Mouse (Mus musculus) cerebellum, postnatal 10 days (tissue): ENCODE data around the gene Pi4k2b.
"Not testable (repeated sequence)": the region's sequence is repeated elsewhere in the genome, so short reads cannot be mapped to it uniquely, and the experiment has no call there.

Source experiments
- DNase-seq, 2 experiments: peaks; one replicate each; pipeline ENCODE4 v3.0.0; 2021; ENCODE audit warnings: mixed read lengths in 2 of 2

The Pi4k2b gene

DNA sequence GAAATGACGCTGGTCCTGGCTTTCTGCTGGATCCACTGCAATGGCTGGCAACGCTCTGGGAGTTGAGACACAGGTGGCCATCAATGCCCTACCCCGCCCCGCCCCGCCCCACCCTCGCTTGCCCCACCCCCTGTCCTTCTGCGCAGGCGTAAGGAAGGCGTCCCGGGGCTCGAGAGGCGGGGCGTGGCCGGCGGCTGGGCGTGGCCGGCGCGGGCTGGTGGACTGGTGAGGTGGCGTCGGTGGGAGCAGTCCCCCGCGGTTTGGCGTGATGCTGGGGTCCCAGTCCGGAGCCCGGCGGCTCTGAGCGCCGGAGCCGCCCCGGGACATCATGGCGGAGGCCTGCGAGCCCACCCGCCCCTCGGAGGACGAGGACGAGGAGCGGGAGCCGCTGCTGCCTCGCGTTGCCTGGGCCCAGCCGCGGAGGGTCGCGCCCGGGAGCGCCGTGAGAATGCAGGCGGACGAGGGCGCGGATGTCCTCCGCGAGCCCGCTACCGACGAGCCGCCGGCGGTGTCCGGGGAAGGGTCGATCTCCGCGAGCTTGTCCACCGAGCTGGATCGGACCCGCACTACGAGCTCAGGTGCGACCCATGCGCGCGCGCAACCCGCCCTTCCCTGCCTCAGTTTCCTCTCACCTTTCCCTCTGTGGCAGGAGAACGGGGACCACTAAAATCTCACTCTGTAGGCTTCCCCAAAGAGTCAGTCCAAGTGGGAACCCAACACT, at the start of gene Pi4k2b:
Gene Pi4k2b, plus strand, starts transcription at position 184 of the 721 bp plus-strand sequence.
- peak; percentile 84 to 88 for DNase-seq

DNA sequence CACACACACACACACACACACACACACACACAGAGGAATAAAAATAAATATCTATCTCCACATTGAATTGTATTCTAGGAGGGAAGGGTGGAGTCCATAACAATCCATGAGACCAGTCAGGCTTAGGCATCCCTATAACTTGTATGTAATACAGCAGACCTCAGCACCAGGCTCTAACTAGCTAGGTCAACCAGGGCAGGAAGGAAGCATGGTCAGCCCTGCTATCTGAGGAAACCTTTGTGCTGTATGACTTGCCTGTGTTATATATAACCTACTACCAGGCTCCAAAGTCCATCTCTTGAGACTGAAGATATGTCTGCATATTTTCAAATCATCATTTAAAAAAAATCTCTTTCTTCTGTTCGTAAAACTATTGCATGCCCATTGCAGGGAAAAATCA, 44.1 kb upstream of the Pi4k2b start:
- DNase-seq, result no peak

DNA sequence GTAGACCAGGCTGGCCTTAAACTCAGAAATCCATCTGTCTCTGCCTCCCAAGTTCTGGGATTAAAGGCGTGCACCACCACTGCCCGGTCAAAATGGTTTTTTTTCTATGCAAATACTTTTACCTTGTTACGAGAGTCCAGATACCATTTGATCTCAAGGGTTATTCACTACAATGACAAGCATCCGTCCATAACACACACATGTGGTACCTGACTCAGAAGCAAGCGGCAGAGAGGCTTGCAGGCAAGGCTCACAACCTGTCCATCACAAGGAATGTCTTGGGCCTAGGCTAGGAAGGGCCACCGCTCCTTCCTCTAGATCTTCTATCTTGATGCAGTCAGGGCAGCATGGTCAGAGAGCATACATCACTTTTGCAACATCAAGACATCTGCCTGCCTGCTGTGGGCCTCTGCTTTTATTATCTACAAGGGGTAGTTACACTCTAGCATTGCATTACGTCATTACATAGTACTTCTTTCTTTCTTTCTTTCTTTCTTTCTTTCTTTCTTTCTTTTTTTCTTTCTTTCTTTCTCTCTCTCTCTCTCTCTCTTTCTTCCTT, 43.4 kb upstream of the Pi4k2b start:
- DNase-seq, result not testable (repeated sequence)

DNA sequence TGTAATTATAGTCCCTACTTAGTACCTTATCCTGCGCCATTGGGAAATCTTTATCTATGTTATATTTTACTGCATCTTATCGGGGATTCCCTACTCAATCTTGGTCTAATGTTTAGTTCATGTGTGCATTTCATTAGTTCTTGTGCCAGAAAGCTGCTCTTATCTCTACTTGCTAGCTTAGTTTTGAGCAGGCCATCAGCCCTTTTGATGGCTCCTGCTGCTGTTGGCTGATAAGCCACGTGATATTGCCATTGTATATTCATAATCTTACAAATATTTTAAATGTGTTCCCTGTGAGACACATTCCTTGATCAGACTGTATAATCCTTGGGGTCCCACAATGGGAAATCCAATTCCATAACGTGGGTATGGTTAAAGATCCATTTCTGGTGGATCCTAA, 36.8 kb upstream of the Pi4k2b start:
- no peak for DNase-seq

DNA sequence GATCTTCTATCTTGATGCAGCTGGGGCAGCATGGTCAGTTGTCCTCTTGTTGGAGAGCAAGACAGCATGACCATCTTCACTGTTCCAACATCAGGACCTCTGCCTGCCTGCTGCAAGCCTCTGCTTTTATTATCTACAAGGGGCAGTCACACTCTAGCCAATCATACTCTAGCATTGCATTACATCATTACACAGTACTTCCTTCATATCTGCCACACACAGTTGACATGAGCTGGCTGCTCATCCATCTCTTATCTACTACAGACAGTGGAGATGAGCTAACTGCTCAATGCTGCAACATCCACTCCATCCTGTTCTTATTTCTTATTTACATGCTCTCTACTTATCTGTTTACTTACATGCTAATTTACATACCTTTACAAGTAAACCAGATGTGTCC, 28.7 kb upstream of the Pi4k2b start:
- DNase-seq, result no peak

DNA sequence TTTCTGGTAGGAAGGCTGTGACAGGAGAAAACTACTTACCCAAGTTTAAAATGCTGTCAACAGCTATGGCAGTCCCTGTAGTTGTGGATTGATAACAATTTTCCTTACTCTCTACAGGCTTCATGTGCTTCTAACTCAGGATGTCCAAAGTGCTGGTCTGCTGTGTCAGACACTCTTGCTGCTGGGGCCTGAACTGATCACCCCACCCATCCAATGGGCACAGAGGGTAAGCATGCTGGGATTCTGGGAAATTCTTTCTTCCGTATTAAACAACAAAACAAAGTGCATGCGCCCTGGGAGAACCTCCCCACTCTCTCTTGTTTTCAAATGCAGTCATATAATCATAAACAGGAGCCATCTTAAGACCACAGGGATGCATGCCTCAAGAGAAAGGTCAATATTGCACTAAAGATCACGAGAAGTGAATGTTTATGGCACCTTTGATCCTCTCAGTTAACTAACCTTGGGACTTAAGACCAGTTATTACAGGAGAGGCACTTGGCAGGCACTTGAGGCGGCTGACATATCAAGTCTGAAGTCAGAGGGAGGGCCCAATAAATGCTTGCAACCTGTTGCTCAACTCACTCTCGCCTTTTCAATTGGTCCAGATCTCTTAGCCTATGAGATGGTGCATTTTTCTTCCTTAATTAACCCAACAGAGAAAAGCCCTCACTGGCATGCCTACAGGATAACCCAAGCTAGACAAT, 24.5 kb upstream of the Pi4k2b start:
- no peak for DNase-seq

DNA sequence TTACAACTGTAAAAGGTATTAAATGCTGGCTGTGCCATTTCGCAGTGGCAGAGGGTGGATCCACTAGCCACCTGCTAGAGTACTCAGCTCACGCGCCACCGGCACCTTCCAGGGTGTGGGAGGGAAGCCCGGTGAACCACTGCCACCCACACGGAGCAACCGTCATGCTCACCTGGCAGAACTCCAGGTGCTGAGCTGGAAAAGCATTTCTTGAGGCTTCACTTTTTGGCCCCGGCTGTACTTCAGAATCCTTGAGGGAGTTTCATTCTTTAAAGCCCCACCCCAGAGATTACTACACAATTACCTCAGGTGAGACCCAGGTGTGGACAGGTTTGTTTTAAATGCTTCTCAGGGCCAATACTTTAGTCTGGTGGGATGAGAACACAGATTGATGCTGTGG, 20.4 kb upstream of the Pi4k2b start:
- peak; percentile 15 to 21 for DNase-seq

DNA sequence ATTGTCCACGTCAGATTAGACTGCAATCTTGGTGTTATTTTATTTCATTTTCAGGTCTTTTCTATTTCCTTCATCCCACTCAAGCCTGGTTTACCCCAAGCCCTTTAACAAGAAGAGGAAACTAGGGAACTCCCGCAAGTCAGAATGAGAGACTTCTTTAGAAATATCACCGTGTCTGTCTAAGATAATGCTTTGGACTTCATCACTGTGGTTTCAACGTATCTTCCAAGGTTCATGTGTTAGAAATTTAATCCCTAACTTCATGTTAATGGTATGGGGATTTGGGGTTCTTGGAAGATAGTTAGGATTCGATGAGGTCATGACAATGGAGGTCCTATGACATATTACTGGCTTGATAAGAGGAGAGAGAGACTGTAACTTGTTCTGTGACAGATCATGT, 13.6 kb upstream of the Pi4k2b start:
- no peak for DNase-seq

DNA sequence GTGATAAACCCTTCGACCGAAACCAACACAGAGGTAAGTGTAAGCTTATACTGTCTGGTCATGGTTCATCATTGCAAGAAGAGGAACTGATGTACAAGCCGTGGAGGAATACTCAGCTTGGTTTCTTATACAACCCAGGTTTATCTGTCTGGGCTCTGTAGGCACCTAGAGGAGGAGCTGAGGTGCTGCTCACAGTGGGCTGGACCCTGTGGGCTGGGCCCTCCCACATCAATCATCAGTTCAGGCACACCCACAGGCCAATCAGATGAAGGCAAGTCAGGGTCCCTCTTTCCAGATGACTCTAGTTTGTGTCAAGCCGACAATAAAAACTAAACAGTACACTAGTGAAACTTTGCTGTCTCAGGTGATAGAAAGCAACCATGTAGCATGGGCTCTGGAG, 8.6 kb upstream of the Pi4k2b start:
- DNase-seq, result no peak

DNA sequence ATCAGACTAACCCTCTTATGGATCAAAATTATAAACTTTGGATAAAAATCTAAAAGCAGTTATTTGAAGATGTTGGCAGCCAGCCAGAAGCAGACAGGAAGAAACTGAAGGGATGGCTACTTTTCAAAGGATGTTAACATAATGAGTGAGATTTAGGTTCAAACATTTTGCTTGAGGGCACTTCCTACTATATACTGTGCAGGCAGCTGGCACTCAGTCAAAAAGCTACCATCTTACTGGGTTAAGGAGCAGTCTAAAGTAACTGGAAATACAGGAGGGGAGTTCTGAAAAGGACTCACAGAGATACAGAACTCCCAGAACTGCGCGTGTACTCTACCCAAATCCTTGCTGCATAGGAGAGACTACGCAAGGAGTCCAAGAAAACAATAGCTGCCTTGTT, 5.3 kb upstream of the Pi4k2b start:
- DNase-seq, result peak in 1 of 2 experiments; percentile 10

DNA sequence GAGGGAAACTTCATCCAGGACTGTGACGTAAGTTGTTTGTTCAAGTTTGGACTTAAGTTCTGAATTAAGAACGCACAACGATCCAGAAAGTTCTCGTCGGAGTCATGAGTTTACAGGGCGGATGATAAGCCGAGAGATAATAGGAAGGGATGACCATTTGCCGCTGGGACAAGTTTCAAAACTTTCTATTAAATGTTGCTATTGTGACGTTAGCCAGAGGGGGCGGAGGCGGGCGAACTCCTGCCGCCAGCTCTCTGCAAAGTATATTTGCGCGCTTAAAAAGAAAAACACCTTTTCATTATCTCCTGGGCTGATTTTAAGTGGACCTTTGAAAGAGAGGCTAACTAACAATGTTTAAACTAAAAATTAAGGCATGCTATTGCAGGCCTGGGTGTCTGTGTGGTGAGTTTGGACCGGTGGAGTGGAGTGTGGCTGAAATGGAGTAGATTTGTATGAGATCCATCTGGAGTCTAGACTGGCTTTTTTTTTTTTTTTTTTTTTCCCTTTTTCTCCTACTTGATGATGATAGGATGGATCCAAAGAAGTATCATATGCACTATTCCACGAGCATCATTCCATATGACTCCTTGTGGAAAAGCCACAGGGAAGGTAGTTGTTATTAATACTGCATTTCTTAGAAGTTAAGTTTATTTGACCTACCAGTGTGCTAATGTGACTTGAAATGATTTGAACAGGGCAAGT, 889 bp downstream of the Pi4k2b start:
- peak; percentile 26 to 33 for DNase-seq

DNA sequence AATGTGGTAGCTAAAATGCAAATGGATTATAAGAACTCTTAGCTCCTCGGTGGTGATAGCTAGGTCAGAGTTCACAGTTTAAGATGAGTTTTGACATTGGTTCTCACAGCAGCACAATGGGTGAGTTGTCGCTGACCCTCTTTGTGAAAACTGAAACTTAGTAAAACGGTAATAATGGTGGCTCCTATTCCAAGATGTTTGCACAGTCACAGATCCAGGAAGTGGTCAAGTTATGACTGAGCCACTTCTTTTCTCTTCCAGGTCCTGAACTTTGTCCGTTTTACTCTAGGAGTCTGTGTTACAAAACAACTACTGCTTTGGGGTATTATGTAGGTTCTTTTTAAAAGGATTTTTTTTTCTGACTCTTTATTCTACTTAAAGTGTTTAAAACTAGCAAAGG, 1.9 kb downstream of the Pi4k2b start:
- no peak for DNase-seq

DNA sequence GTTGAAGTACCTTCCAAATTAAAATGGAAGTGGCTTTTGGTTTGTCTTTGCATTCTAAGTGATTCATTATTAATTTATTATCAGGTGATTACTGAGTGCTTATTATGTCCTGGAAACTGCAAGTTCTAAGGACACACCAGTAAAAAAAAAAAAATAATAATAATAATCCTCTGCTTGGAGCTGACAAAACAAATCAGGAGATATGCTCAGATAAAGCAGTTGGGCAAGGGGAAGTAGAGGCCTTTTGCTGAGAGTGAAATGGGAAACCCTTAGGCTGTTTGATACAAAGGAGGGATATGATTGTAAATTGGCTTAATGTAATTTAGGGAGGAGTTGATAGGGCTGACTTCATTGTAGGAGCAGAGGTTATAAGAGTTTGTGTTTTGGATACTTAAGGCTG, 5.5 kb downstream of the Pi4k2b start:
- no peak for DNase-seq

DNA sequence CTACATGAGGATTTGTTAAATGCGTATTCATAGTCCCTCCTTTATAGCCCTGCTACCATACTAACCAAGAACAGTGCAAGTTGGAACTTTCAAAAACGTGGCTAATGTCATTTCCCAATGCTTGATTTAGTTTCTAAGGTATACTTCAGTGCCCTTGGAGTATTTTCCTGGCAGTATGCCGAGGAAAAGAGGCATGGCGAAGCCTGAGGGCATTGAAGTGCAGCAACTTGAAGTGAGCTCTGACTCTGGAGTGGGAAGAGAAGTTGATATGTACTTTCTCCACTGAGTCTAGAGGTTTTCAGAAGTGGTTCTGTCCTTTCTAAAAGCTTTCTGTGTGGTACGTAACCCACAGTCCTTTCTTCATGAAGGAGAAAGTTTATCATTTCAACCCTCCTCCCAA, 7.4 kb downstream of the Pi4k2b start:
- DNase-seq, result no peak

DNA sequence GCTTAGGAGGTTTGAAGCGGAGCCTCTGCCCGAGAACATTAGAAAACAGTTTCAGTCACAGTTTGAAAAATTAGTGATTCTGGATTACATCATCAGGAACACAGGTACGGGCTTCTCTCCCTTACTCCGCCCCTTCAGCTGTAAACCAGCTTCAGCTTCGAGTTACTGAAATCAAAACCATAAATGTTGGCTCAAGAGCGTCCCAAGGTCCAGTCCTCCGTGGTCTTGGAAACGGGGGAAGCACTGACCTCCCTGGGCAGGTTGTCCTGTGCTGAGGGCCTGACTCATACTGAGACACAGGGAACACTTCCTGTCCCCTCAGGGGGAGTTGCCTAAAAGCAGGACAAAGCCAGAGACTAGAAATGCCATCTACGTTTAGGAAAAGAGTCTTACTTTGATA, 11.8 kb downstream of the Pi4k2b start:
- no peak for DNase-seq

DNA sequence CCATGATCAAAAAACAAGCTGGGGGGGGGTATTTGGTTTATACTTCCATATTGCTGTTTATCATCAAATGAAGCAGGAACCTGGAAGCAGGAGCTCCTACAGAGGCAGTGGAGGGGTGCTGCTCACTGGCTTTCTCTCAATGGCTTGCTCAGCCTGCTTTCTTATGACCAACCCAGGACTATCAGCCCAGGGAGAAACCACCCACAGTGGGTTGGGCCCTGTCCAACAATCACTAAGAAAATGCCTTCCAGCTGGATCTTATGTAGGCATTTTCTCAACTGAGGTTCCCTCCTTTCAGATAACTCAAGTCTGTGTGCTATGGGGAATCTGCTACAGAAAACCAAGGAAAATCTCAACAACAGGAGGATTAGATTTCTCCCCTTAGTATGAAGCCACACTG, 12.8 kb downstream of the Pi4k2b start:
- DNase-seq, result no peak

DNA sequence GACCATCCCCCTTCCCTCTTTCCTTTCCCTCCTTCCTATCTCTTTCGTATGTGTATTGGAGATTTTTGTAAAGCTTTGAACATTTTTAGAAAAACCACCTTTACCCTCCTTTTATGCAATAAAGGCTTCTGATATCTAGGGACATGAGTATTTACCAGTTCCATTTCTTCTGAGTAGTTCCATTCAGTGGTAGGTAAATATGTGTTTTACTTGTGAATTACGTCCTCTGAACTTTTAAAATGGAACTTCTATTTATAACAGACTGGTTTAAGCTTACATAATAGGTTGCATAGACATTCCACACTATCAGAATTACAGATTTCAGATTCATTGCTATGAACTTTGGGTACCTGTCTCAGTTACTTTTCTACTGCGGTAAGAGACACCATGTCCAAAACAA, 14.0 kb downstream of the Pi4k2b start:
- no peak for DNase-seq

DNA sequence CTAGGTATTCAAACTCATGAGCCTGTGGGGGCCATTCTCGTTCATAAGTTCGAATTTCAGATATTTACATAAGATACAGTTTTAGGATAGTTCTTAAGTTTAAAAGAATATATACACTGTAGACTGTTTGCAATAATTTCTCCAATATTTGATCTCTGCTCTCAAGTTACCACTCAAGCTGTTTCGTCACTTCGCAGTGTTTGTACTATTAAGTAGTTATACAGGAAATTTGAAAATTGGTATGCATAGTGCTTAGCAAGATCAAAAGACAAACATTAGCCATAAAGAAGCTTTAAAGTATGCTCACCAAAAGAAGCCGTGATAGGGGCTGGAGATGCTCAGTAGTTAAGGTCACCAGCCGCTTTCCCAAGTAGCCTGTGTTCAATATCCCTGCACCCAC, 14.6 kb downstream of the Pi4k2b start:
- no peak for DNase-seq

DNA sequence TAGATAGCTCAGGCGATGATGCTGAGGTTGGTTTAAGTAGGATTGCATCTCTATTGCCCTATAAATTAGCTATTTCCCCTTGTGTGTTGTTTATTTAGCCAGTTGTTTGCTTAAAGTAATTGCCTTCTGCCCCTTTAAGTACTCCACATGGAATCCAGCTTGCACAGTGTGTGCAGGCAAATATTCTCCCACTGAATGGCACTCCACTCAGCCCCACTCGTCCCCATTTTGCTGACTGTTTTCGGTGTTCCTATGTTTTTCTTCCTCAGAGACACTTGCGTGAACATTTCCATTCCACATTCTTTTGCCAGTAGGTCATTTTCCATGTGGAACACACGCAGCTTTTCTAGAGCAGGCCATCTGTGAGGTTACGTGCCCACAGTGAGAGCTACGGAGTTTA, 21.2 kb downstream of the Pi4k2b start:
- DNase-seq, result no peak

DNA sequence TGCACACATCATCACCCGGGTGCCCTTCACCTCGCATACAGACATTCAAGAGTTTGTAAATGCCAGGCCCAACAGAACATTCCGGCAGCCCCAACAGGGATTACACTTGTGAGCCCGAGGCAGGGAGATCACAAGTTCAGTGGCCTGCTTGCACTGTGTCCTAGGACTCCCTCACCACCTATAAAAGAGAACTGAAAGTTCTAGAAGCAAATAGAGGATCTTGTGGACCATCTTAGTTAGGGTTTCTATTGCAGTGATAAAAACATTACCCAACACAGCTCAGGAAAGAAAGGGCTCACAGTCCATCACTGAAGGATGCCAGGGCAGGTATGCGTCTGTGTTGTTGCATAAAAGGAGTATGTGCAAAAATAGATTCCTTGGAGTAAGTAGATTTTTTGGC, 32.9 kb downstream of the Pi4k2b start:
- no peak for DNase-seq

DNA sequence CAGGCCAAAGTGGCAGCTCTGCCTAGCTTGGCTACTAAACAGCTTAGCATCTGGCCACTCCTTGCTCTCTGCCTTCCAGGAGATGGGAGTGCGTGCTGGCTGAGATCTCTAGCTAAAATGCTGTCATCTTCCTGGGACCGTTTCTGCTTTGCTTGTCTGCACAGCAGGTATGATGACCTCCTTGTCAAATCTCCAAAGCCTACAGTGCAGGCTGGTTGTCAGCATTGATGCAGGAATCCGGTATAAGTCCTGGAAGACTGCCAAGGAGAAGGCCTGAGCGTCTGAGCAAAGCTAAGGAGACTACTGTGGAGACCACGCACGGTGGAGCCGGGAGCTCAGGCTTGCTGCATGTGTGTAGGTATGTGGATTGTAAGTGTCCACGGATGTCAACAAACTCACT, 33.9 kb downstream of the Pi4k2b start, which contains the start of gene Zcchc4:
Gene Zcchc4, plus strand, starts transcription at position 173 of the 400 bp plus-strand sequence.
- peak; percentile 67 to 73 for DNase-seq

DNA sequence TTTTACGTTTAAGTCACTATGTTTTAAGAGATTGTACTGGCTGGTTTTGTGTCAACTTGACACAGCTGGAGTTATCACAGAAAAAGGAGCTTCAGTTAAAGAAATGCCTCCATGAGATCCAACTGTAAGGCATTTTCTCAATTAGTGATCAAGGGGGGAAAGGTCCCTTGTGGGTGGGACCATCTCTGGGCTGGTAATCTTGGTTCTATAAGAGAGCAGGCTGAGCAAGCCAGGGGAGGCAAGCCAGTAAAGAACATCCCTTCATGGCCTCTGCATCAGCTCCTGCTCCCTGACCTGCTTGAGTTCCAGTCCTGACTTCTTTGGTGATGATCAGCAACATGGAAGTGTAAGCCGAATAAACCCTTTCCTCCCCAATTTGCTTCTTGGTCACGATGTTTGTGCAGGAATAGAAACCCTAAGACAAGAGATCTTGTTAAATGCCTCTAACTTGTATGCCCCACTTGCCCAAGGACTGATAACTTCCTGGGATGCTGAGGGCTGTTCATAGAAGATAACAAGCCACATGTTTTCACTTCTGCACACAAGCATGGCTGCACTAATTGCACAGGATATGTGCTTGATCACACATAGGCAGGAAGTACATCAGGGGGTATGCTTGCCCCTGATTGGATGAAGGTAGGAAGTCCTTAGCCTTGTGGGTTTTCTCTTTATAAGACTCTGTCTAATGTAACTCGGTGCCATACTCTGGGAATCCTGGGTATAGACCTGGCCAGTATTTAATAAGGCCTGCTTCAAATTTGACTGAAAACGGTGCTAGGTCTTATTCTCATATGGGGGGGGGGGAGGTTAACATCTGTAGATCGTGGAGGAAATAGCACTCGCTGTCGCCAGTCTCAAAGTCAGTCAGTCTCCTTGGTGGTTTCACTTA, 35.3 kb downstream of the Pi4k2b start:
- not testable (repeated sequence) for DNase-seq
